Mouse (Mus musculus) gastrocnemius, postnatal 14 days (tissue): ENCODE data around the gene Gng8. TPM values are rescaled to one million over a fixed set of nuclear protein-coding genes. Genes with fewer than 3 reads are reported as not detected.
A peak's percentile ranks its signal among the peaks of the same experiment; 100 is the strongest.

Source experiments
- DNase-seq: peaks from one replicate; pipeline ENCODE4 v3.0.0; 2021; ENCODE audit warnings: mixed read lengths
- intact Hi-C: fragments of 180-260 bp; cut with DNase I; formaldehyde crosslinking; loops from one replicate; pipeline ENCODE4 v1.15.1; 2025; ENCODE audit warnings: low total_unique reads
- total RNA-seq, 2 experiments: library from RNA; stranded (reverse); gene quantifications; 2 replicates each; pipeline ENCODE4 v1.2.3; 2021

The Gng8 gene
- total RNA-seq, 2 experiments from 2014 or later: 0.47 to 0.66 TPM

GRCm38 (mm10) chr7:16919395-16920149 is 28.0 kb downstream of the Gng8 start:
- intact Hi-C loops: no loop called here
- no peak for DNase-seq

DNA sequence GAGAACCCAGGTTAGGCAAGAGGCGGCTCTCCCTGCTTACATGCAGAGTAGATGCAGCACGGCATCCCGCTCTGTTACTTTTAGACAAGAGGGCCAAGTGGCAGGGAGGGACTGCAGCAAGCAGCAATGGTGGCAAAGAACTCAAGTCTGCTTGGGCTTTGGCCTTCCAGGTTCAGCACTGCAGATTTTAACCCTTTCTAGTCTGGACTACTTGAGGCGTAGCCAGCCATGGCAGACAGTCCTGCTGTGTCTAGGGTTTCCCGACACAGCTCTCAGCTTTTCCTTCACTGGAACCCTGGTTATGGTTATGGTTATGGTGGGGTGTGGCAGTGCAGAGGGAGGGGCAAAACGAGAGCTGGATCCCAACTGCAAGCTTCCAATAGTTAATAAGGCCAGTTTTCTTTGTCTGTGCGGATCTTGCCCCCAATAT is 28.6 kb downstream of the Gng8 start:
- no peak for DNase-seq
- intact Hi-C loops: no loop called here

DNA sequence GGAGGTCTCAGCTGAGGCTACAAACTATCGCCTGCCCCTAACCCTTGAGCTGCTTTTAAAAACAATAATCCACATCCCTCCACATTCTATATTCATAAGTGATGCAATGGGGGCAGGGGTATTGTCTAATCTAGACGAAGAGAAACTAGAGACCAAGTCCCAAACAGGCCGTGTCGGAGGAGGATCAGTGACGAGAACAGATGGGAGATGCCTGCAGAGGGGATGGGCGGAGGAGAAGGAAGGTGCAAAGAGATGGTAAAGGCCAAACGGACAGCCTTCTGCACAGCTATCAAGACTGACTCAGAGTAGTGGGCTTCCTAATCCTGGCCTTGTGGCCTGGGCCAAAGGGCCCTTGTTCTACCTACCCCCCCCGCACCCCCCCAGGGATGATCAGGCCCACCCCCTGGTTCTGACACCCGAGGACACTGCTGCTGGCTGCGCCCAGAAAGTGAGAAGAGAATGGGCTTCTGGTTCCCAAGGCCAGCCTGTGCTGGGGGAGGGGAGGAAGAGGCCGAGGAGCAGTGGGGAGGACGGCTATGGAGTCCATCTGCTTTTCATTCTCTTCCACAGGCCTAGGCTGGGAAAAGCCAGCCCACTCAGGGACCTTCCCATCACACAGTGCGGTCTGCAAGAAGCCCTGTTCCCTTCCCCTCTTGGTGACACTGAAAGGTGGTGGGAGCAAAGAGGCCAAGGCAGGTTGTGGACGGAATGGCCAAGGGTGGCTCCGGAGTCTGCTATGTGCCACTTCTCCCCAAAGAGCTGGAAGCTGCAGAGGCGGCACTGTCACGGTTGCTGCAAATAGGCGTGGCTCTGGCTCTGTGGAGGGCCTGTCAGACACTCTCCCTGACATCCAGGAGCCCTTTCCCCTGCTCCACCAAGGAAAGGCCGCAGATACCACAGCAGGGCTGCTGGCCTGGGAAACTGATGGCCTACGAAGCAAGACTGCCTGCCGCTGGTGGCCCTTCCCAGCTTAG is 29.5 kb downstream of the Gng8 start:
- intact Hi-C loops: no loop called here
- DNase-seq: no peak

DNA sequence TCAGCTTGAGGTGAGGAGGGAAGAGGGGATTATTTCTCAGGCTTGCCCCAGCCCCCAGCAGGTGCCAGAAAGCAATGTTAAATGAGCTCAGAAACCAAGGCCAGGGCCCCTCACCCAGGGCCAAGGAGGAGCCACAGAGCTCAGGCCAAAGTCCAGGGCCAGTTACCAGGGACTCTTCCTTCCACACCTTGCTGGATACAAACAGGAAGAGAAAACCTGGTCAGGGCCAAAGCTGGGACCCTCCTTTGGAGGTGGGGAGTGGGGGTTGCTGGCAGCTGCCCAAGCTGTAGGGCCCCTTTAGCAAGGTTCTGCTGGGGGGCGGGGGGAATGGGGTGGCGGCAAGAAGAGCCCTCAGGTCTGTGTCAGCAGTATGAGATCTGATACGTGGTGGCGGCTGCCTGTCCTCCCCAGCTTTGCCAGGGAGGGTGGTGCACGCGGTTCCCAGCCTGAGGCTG is 30.3 kb downstream of the Gng8 start:
- intact Hi-C loops: no loop called here
- DNase-seq: no peak

- intact Hi-C loops: no loop called here
Measured at GRCm38 (mm10) chr7:16922360-16922973, 30.9 kb downstream of the Gng8 start.

DNA sequence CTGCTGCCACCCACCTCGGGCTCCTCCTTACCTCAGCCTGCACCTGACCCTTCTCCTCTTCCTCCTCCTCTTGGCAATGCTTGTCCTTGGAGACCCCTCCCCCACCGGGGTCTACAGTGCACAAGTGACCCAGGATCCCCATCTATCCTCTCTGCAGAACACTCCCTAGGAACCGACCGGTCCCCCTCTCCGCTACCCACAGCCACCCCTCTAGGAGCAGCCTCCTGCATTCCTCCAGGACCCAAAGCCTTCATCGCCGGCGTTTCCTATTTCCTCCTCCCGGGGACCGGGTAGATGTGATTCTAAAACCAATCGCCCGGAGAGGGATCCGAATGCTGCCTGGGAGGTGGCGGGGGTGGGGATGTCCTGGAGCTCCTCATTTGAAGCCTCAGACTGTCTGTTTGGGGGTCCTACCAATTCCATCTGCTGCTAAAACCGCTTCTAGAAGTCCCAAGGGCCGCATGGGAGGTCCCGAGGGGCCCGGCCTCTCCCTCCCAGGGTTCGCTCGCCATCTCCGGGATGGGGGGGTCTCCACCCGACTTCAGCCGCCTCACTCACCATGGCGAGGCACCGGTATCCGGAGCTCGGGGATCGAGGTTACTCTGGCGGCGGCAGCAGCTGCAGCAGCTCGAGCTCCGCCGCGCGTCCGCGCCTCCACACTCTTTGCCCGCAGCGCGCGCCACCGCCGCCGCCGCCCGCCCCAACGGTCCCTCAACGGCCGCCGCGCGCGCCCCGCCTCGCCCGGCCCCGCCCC is 31.9 kb downstream of the Gng8 start:
- peak; percentile 30 for DNase-seq
- intact Hi-C loops: no loop called here

More at GRCm38 (mm10) chr7:16922360-16922973, 30.9 kb downstream of the Gng8 start:
- DNase-seq: no peak

DNA sequence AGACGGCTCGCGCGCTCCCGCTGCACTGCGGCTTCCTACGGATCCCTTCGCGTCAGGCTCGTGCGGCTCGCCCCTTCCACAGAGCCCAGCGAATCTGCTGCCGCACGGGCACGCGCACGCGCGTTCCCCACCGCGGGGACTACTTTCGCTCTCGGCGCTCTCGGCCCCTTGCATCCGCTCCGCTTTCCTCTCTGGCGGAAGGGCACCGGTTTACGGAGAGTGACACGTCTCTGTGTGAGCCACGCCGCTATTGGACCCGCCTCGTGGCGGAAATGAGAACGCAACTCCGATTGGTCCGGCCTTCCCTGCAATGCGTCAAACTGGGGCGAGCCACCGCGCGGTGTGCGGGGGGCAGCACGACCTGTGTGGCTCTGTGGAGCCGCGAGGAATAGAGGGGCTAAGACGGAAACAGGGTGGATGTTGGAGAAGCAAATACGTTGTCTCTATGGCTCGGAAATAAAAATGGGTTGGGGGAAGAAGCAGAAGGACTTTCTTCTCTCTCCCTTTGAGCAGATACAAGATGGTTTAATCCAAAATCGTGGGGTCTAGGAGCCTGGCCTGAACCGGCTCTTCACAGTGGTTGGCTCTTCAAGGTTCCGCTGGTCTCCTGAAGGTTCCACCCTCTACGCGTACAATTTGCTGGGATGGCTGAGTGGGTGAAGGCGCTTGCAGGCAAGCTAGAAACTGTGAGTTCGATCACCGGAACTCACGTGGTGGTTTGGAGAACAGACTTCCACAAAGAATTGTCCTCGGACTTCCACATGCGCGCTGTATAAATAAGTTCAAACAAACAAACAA is 32.6 kb downstream of the Gng8 start, which contains the start of gene Calm3:
Calm3 (minus strand) TSS at position 78 of the 798 bp plus-strand sequence.
- intact Hi-C loops: no loop called here
- DNase-seq: peak; percentile 99

- no peak for DNase-seq
- intact Hi-C loops: no loop called here
Measured at GRCm38 (mm10) chr7:16928341-16928740, 36.8 kb downstream of the Gng8 start.

GRCm38 (mm10) chr7:16930850-16931249 is 39.3 kb downstream of the Gng8 start:
- no peak for DNase-seq
- intact Hi-C loops: loop anchor here (2.0 to 5.0 kb wide), 2 partner anchors 70 to 121 kb away; no protein-coding TSS in a partner anchor

DNA sequence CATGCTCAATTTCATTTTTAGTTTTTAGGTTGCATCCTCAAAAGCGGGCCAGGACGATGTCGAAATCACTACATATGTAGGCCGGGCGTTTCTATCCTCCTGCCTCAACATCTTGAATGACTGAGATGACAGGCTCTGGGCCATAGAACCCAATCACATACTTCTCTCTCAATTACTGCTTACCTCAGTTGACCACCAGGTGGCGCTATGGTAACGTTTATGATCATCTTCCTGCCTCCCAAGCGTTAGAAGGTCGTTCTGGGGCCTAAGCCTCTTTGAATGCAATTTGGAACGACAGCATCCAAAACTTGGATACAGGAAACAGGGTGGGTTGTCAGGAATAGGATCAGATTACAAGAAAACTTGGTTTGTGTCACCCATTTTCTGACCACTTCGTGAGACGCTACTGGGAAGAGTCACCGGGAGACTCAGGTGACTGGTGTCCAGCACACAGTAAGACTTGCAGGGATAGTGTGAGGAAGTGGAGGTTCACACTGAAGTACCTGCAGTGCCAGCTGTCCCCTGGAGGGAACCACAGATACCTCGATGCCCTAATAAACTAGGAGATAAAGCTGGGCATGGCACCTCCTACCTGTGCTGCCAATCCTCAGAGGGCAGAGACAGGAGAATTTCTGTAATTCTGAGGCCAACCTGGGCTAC is 40.5 kb downstream of the Gng8 start:
- intact Hi-C loops: loop anchor here (2.0 to 5.0 kb wide), 3 partner anchors 69 to 133 kb away; no protein-coding TSS in a partner anchor
- DNase-seq: peak; percentile 78

- intact Hi-C loops: loop anchor here (2.0 to 5.0 kb wide), 2 partner anchors 119 to 132 kb away; no protein-coding TSS in a partner anchor
- DNase-seq: no peak
Measured at GRCm38 (mm10) chr7:16932704-16933577, 41.4 kb downstream of the Gng8 start.

DNA sequence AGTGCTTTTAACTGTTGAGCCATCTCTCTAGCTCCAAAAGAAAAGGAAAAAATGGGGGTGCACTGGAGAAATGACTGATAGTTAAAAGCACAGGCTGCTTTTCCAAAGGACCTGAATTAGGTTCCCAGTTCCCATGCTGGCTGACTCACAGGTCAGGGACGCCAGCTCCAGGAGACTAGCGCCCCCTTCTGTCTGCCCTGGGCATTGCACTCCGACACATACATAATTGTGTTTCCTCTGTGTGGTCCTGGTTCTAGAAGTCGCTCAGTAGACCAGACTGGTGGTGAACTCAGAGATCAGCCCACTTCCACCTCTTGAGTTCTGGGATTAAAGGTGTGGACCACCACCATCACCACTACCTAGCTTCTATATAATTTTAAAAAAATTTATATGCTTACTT is 45.7 kb downstream of the Gng8 start:
- intact Hi-C loops: no loop called here
- DNase-seq: no peak

DNA sequence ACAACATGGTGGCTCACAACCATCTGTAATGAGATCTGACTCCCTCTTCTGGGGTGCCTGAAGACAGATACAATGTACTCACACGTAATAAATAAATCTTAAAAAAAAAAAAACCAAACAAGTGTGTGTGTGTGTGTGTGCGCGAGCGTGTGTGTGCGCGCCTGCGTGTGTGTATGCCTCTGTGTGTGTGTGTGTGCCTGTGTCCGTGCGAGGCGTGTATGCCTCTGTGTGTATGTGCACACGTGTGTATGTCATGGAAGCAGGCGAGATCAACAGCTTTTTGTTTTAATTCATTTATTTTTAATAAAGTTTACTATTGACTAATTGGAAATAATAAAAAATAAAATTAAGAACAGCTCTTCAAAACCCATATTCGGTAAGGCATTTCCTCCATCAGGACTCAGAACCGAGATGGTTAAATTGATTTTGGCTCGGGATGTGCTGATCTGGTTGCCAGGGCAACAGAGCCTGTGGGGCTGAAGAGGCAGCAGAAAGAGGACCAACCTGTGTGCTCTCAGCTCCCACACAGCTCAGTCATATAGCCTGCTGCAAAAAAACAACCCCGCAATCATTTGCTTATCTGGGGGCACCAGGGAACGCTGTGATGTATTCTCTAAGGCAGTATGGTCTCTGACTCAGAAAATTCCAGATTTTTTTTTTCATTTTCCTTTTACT is 46.7 kb downstream of the Gng8 start:
- intact Hi-C loops: no loop called here
- DNase-seq: no peak

- DNase-seq: no peak
- intact Hi-C loops: no loop called here
Measured at GRCm38 (mm10) chr7:16940292-16940691, 48.7 kb downstream of the Gng8 start.

- intact Hi-C loops: no loop called here
- no peak for DNase-seq
Measured at GRCm38 (mm10) chr7:16942861-16943260, 51.3 kb downstream of the Gng8 start.
